Mouse (Mus musculus): Measurements from ENCODE around the gene Tspan15. TPM values are rescaled to one million over a fixed set of nuclear protein-coding genes. Genes with fewer than 3 reads are reported as not detected.
A peak's percentile ranks its signal among the peaks of the same experiment; 100 is the strongest.

Gene Tspan15
- 86.3 and 92.1 TPM in 2 replicates for polyA plus RNA-seq (2015; fragmentation: Nextera tagmentation; extraction: Ambion mirVana)

DNA sequence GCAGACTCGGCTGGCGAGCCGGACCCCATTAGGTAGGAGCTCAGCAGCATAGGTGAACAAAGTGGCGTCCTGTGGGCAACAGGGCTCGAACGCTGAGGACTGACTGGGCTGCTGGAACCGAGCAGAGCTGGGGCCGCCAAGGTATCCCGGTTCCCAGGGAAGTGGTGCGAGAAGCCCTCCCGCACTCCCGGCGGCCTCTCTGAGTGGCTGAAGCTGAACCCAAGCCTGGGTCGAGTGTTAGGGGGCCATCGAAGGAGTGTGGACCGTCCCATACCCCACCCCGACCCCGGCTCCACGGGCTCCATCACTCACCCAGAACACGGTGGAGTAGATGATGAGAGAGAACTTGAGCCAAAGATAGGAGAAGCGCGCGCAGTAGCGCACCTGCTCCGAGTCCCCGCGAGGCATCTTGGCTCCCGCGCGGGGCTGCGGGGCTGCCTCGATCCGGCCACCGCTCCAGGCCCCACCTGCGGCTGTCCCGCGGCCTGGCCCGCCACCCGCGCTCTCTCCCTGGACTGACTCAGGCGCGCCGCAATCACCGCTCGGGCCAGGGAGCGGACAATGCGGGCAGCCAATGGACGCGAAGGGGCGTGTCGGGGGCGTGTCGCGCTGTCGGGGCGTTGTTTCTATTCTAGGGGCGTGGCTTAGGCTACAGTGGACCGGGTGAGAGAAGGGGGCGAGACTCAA, at the start of gene Tspan15:
Tspan15 (minus strand) TSS at position 544 of the 687 bp plus-strand sequence.
- H3K27me3 ChIP-seq (replicated peaks; ENCODE audit: control insufficient read depth, insufficient read depth, low read length), result no peaks in the 10 kb centered on the region
- H3K9me3 ChIP-seq (ENCODE audit: control insufficient read depth, low read length), result no peaks in the 10 kb centered on the region
- peak within 1 kb of the TSS; percentile 73 for H3K9ac ChIP-seq (ENCODE audit: low read depth, low read length)
- peak within 1 kb of the TSS; percentile 59 for H3K27ac ChIP-seq (ENCODE audit: low read length)
- H3K4me2 ChIP-seq (ENCODE audit: low read depth, low read length), result peak within 1 kb of the TSS; percentile 67
- H3K4me3 ChIP-seq (ENCODE audit: low read length), result peak within 1 kb of the TSS; percentile 72
- ATAC-seq, result peak; percentile 95
- WGBS, result under 1% methylated on average over 59 of the region's 59 CpGs
- no peaks in the 10 kb centered on the region for H3K36me3 ChIP-seq (ENCODE audit: control insufficient read depth, insufficient read depth, low read length)
- peaks cover 31% of the 10 kb centered on the region for H3K4me1 ChIP-seq (ENCODE audit: control insufficient read depth, insufficient read depth, low read length)

DNA sequence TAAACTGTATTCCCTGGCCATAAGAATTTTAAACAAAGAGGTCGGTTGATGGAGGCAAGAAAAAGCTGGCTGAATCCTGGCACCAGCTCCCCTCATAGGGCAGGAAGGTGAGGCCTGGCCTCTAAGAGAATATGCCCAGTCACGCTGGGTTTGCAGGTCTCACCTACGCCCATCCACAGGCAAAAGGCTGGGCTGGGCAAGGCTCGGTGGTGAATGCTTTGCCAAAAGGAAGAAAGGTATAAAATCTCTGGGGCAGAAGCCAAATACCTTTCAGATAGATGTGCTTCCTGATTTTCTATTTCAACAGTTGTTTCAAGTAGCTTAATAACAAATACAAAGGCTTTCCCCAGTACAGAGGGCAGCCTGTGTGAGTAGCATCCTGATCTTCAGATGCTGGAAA, 48.6 kb upstream of the Tspan15 start:
- Histone ChIP-seq H3K27ac (ENCODE audit: low read length) (no peak overlapping the region), H3K4me2 (ENCODE audit: low read depth, low read length) (no peak overlapping the region), H3K4me1 (ENCODE audit: control insufficient read depth, insufficient read depth, low read length) (no peaks in the 10 kb centered on the region), H3K9me3 (ENCODE audit: control insufficient read depth, low read length) (no peaks in the 10 kb centered on the region), H3K9ac (ENCODE audit: low read depth, low read length) (no peak overlapping the region), H3K27me3 (replicated peaks; ENCODE audit: control insufficient read depth, insufficient read depth, low read length) (no peaks in the 10 kb centered on the region), H3K36me3 (ENCODE audit: control insufficient read depth, insufficient read depth, low read length) (peaks cover 6% of the 10 kb centered on the region; the same call in 1 of the 2 replicates), H3K4me3 (ENCODE audit: low read length) (no peak overlapping the region)
- WGBS, result 63% methylated on average over 4 of the region's 4 CpGs
- no peak for ATAC-seq

DNA sequence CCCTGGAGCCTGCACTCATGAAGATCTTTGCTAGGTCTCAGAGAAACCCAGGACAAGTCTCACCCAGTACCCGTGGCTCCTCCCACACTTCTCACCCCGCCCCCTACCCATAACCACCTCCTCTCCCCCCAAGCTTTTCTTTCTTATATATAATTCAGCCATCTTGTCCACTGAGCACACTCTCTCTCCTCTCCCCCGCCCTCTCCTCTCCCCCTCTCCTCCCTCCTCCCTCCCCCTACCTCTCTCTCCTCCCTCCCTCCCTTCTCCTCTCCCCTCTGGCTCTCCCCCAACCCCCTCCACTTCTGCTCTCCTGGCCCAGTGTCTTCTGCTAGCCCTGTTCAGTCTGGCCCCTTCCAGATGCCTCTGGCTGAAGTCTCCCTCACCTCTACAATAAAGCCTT, 48.0 kb upstream of the Tspan15 start:
- Histone ChIP-seq H3K4me1 (ENCODE audit: control insufficient read depth, insufficient read depth, low read length) (no peaks in the 10 kb centered on the region), H3K4me2 (ENCODE audit: low read depth, low read length) (no peak overlapping the region), H3K9me3 (ENCODE audit: control insufficient read depth, low read length) (no peaks in the 10 kb centered on the region), H3K27me3 (replicated peaks; ENCODE audit: control insufficient read depth, insufficient read depth, low read length) (no peaks in the 10 kb centered on the region), H3K27ac (ENCODE audit: low read length) (no peak overlapping the region), H3K9ac (ENCODE audit: low read depth, low read length) (no peak overlapping the region), H3K4me3 (ENCODE audit: low read length) (no peak overlapping the region), H3K36me3 (ENCODE audit: control insufficient read depth, insufficient read depth, low read length) (peaks cover 11% of the 10 kb centered on the region)
- 70% methylated on average over 3 of the region's 3 CpGs for WGBS
- ATAC-seq, result no peak

DNA sequence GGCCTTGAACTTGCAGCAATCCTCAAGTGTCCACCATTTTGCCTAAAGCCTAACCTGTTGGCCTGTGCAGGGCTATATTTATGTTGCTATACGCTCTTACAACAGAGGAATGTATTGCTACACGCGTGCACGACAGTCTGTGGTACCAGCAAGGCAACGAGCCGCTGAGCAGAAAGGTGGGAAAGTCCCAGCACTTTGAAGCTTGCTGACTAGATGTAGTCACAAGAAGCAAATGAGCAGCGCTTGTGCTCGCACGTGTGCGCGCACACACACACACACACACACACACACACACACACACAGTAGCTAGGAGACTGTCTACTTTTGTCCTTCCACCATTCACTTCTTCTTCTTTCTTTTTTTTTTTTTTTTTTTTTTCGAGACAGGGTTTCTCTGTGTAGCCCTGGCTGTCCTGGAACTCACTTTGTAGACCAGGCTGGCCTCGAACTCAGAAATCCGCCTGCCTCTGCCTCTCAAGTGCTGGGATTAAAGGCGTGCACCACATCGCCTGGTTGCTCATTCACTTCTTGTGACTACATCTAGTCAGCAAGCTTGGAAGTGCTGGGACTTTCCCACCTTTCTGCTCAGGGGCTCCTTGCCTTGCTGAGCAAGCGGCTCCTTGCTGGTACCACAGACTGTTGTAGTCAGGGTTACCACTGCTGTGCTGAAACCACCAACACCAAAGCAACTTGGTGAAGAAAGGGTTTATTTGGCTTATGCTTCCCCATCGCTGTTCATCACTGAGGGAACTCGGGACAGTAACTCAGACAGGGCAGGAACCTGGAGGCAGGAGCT, 46.6 kb upstream of the Tspan15 start:
- peaks cover 11% of the 10 kb centered on the region for H3K36me3 ChIP-seq (ENCODE audit: control insufficient read depth, insufficient read depth, low read length)
- no peaks in the 10 kb centered on the region for H3K27me3 ChIP-seq (replicated peaks; ENCODE audit: control insufficient read depth, insufficient read depth, low read length)
- H3K4me1 ChIP-seq (ENCODE audit: control insufficient read depth, insufficient read depth, low read length), result no peaks in the 10 kb centered on the region
- no peak overlapping the region for H3K4me2 ChIP-seq (ENCODE audit: low read depth, low read length)
- no peak overlapping the region for H3K4me3 ChIP-seq (ENCODE audit: low read length)
- H3K9me3 ChIP-seq (ENCODE audit: control insufficient read depth, low read length), result no peaks in the 10 kb centered on the region
- H3K27ac ChIP-seq (ENCODE audit: low read length), result no peak overlapping the region
- ATAC-seq, result no peak
- H3K9ac ChIP-seq (ENCODE audit: low read depth, low read length), result no peak overlapping the region
- 95% methylated on average over 18 of the region's 19 CpGs for WGBS

DNA sequence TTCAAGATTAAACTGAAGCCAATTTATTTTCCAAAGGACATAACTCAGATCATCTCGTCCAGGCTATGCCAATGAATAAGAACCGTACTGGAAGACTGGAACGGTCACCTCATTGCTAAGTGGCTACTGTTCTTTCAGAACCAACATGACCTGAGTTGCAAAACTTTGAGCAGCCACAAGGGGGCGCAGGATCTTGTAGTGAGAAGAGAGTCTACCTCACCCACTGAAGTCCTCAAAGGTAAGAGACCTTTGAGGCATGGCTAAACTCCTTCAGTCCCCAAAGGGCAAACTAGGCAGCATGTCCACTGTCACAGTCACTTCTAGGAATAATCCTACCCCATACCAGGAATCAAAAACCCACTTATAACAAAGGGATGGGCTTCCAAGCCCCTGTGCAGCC, 44.2 kb upstream of the Tspan15 start:
- Histone ChIP-seq H3K9me3 (ENCODE audit: control insufficient read depth, low read length) (no peaks in the 10 kb centered on the region), H3K27me3 (replicated peaks; ENCODE audit: control insufficient read depth, insufficient read depth, low read length) (no peaks in the 10 kb centered on the region), H3K9ac (ENCODE audit: low read depth, low read length) (no peak overlapping the region), H3K4me2 (ENCODE audit: low read depth, low read length) (no peak overlapping the region), H3K4me3 (ENCODE audit: low read length) (no peak overlapping the region), H3K36me3 (ENCODE audit: control insufficient read depth, insufficient read depth, low read length) (peaks cover 7% of the 10 kb centered on the region; the same call in 1 of the 2 replicates), H3K27ac (ENCODE audit: low read length) (no peak overlapping the region), H3K4me1 (ENCODE audit: control insufficient read depth, insufficient read depth, low read length) (no peaks in the 10 kb centered on the region)
- 37% methylated on average over 4 of the region's 4 CpGs for WGBS
- ATAC-seq, result no peak

DNA sequence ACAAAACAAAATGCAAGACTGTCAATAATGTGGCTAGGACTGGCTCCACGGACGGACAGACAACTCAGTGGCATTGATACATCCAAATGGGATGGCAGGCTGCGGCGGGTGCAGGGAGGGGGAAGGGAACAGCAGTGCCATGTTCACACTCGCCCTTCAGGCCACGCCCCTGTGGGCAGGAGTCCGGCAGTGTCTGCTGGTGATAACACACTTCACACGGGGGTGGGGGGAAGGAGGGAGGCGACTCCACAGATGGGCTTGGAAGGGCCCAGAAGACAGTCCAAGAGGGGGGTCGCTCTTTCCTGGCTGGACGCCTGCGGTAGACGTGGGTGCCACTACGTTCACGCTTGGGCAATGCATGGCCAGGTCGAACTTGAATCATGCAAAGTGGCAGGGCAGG, 38.2 kb upstream of the Tspan15 start:
- Histone ChIP-seq H3K27ac (ENCODE audit: low read length) (no peak overlapping the region), H3K9ac (ENCODE audit: low read depth, low read length) (no peak overlapping the region), H3K36me3 (ENCODE audit: control insufficient read depth, insufficient read depth, low read length) (0 out of 2 replicates have a peak, but pooled peaks cover 5% of the 10 kb centered on the region), H3K9me3 (ENCODE audit: control insufficient read depth, low read length) (no peaks in the 10 kb centered on the region), H3K4me3 (ENCODE audit: low read length) (no peak overlapping the region), H3K4me1 (ENCODE audit: control insufficient read depth, insufficient read depth, low read length) (no peaks in the 10 kb centered on the region), H3K4me2 (ENCODE audit: low read depth, low read length) (no peak overlapping the region), H3K27me3 (replicated peaks; ENCODE audit: control insufficient read depth, insufficient read depth, low read length) (no peaks in the 10 kb centered on the region)
- ATAC-seq, result no peak
- 76% methylated on average over 16 of the region's 16 CpGs for WGBS

DNA sequence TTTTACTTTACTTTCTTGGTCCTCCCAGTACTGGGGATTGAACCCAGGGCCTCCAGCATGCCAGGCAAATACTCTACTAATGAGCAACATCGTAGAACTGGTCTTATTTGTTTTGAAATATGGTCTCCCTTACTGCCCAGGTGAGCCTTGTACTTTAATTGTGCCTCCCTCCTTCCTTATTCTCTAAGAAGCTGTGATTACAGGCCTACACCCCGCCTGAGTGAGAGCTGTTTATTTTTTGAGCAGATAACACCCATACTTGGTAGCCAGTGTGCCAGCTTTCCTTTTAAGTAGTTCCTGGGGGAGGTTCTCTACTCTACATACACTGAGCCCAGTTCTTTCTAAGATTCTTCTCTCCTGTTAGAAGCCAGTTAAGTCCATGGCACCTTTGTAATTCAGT, 33.2 kb upstream of the Tspan15 start:
- no peak overlapping the region for H3K27ac ChIP-seq (ENCODE audit: low read length)
- ATAC-seq, result no peak
- H3K4me2 ChIP-seq (ENCODE audit: low read depth, low read length), result no peak overlapping the region
- H3K4me1 ChIP-seq (ENCODE audit: control insufficient read depth, insufficient read depth, low read length), result no peaks in the 10 kb centered on the region
- H3K4me3 ChIP-seq (ENCODE audit: low read length), result no peak overlapping the region
- no peak overlapping the region for H3K9ac ChIP-seq (ENCODE audit: low read depth, low read length)
- no peaks in the 10 kb centered on the region for H3K36me3 ChIP-seq (ENCODE audit: control insufficient read depth, insufficient read depth, low read length)
- 30% methylated on average over 2 of the region's 2 CpGs for WGBS
- no peaks in the 10 kb centered on the region for H3K9me3 ChIP-seq (ENCODE audit: control insufficient read depth, low read length)
- H3K27me3 ChIP-seq (replicated peaks; ENCODE audit: control insufficient read depth, insufficient read depth, low read length), result no peaks in the 10 kb centered on the region

DNA sequence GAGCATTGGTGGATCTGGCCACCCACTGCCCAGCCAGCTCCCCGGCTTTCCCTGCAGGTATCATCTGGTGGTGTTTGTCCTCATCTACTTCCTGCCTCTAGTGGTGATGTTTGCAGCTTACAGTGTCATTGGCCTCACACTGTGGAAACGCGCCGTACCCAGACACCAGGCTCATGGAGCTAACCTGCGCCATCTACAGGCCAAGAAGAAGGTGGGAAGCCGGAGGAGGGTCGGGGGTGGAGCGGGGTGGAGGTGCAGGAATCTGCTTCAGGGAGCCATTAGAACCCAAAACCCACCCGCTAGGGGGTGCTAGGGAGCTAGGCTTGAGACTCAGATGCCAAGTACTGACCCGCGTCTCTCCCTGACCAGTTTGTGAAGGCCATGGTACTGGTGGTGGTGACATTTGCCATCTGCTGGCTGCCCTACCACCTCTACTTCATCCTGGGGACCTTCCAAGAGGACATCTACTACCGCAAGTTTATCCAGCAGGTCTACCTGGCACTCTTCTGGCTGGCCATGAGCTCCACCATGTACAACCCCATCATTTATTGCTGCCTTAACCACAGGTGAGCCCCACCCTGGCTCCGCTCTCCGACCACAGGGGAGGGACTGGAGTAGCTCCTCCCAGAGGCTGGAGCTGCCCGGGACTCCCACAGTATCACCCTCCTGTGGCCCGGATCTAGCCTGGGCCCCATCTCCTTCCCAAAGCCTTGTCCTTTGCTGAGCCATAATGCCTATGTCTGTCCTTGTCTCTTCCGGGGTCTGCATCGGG, 30.2 kb upstream of the Tspan15 start:
- Histone ChIP-seq H3K27me3 (replicated peaks; ENCODE audit: control insufficient read depth, insufficient read depth, low read length) (no peaks in the 10 kb centered on the region), H3K4me1 (ENCODE audit: control insufficient read depth, insufficient read depth, low read length) (no peaks in the 10 kb centered on the region), H3K36me3 (ENCODE audit: control insufficient read depth, insufficient read depth, low read length) (no peaks in the 10 kb centered on the region), H3K9me3 (ENCODE audit: control insufficient read depth, low read length) (no peaks in the 10 kb centered on the region), H3K4me2 (ENCODE audit: low read depth, low read length) (no peak overlapping the region), H3K4me3 (ENCODE audit: low read length) (no peak overlapping the region), H3K9ac (ENCODE audit: low read depth, low read length) (no peak overlapping the region), H3K27ac (ENCODE audit: low read length) (no peak overlapping the region)
- peak; percentile 75 for ATAC-seq
- 14% methylated on average over 18 of the region's 18 CpGs for WGBS

DNA sequence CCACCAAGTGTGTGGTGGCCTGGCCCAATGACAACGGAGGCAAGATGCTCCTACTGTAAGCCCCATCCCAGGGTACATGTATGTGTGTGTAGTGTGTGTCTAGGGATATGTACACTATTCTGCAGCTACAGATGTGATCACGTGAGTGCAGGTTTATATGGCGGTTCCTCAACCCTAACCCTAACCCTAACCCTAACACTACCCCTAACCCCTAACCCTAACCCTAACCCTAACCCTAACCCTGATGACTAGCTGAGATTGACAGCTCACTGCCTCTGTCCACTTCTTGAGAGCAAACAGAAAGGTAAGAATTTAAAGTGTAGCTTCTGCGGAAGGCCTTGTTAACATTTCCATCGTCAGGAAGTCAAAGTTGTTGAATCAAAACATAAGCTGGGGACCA, 27.2 kb upstream of the Tspan15 start:
- no peaks in the 10 kb centered on the region for H3K4me1 ChIP-seq (ENCODE audit: control insufficient read depth, insufficient read depth, low read length)
- 83% methylated on average over 5 of the region's 5 CpGs for WGBS
- H3K27ac ChIP-seq (ENCODE audit: low read length), result no peak overlapping the region
- H3K4me2 ChIP-seq (ENCODE audit: low read depth, low read length), result no peak overlapping the region
- no peak overlapping the region for H3K9ac ChIP-seq (ENCODE audit: low read depth, low read length)
- H3K36me3 ChIP-seq (ENCODE audit: control insufficient read depth, insufficient read depth, low read length), result no peaks in the 10 kb centered on the region
- H3K9me3 ChIP-seq (ENCODE audit: control insufficient read depth, low read length), result no peaks in the 10 kb centered on the region
- H3K4me3 ChIP-seq (ENCODE audit: low read length), result no peak overlapping the region
- no peak for ATAC-seq
- H3K27me3 ChIP-seq (replicated peaks; ENCODE audit: control insufficient read depth, insufficient read depth, low read length), result no peaks in the 10 kb centered on the region

Measured in intestine, embryonic 16.5 days (tissue).